Mouse (Mus musculus) CH12.LX (cell line): Measurements from ENCODE around the gene Triobp.

Experiments used
- BHLHE40 ChIP-seq: IDR thresholded peaks from 2 replicates; pipeline ENCODE4 v1.6.1; 2011; ENCODE audit warnings: mild to moderate bottlenecking, low read depth, low read length, improper control_type of control experiment
- CTCF ChIP-seq, 2 experiments: IDR thresholded peaks in 1 of 2; conservative IDR thresholded peaks in 1 of 2; 2 replicates each; pipeline ENCODE4 v1.5.1; 2011 to 2012; ENCODE audit warnings: low read depth in 2 of 2, low read length in 2 of 2, improper control_type of control experiment in 1 of 2, inconsistent platforms in 1 of 2, mild to moderate bottlenecking in 1 of 2, moderate library complexity in 1 of 2
- EP300 ChIP-seq: IDR thresholded peaks from 2 replicates; pipeline ENCODE4 v1.6.1; 2011; ENCODE audit warnings: low read length, improper control_type of control experiment
- HCFC1 ChIP-seq: IDR thresholded peaks from 2 replicates; pipeline ENCODE4 v1.6.1; 2012; ENCODE audit warnings: low read depth, mild to moderate bottlenecking, inconsistent platforms, low read length, improper control_type of control experiment
- KAT2A ChIP-seq: IDR thresholded peaks from 2 replicates; pipeline ENCODE4 v1.6.1; 2012; ENCODE audit warnings: low read length, improper control_type of control experiment, inconsistent platforms; ENCODE audit not compliant: insufficient replicate concordance
- MEF2A ChIP-seq: IDR thresholded peaks from 2 replicates; pipeline ENCODE4 v1.6.1; 2014; ENCODE audit warnings: low read depth, mild to moderate bottlenecking, inconsistent platforms, low read length, improper control_type of control experiment, borderline replicate concordance
- PAX5 ChIP-seq: IDR thresholded peaks from 2 replicates; pipeline ENCODE4 v1.6.1; 2012; ENCODE audit warnings: low read length, inconsistent platforms, mixed read lengths
- POLR2A ChIP-seq: IDR thresholded peaks from 2 replicates; pipeline ENCODE4 v1.6.1; 2011; ENCODE audit warnings: low read depth, mild to moderate bottlenecking, improper control_type of control experiment, low read length
- TBP ChIP-seq: conservative IDR thresholded peaks from 2 replicates; pipeline ENCODE4 v1.6.1; 2011; ENCODE audit warnings: low read depth, low read length, improper control_type of control experiment

DNA sequence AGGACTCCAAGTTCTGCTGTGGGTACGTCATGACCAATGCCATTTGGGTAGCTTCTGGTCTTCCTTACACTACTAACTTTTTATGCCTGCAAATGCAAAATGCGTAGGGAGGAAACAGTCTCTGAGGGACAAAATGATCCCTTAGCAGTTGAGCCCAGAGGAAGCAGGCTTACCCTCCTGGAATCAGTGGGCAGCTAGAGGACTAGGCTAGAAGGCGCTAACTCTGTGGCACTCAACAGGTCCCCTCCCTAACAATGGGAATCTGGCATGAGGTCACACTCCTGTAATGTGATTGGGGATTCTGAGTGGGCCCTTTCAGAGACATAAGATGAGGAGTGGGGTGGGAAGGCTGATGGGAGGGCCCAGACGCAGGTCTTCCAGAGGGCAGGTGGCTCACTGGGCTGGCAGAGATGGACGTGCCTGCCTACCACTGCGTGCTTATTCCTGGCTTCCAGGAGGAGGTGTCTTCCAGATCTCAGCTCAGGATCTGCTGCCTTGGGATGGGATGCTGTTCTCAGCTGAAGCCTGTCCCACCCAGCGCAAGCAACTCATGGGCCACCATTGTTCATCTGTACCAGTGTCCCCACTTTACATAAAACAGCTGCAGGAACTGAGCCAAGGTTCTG is 16.6 kb upstream of the Triobp start:
- no peak for TF ChIP-seq KAT2A
- TF ChIP-seq PAX5: no peak
- no peak for TF ChIP-seq CTCF (conservative IDR thresholded peaks at IDR 0.05 in 1 of 2, IDR thresholded peaks at IDR 0.05 in 1 of 2; ENCODE audit: low read depth in 2 of 2, low read length in 2 of 2)
- no peak for TF ChIP-seq MEF2A
- TF ChIP-seq TBP: no peak
- TF ChIP-seq BHLHE40: no peak
- TF ChIP-seq POLR2A: no peak; the same call in 1 of the 2 replicates
- TF ChIP-seq HCFC1: no peak
- TF ChIP-seq EP300: no peak
